Comparison of ENCODE assay signal across 8 mouse cellular contexts in the genomic region with DNA sequence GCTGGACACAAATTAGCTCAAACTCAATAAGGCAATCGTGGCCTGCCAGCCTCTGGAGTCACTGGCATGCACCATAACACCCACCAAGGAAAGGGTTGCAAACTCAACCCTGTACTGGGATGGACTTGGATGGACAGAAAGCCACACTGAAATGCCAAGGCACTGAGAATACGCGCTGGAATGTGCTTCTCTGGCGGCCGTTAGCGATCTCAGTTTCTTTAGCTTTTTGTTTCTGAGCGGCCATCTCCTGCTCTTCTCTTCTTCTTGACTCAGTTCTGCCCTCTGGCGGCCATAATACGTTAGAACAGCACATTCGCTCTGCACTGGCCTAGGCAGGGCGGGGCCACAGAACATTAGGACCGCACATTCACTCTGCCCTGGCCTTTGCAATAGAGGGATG. TPM values are rescaled to one million over a fixed set of nuclear protein-coding genes. Genes with fewer than 3 reads are reported as not detected.
DNase-seq lines count a peak whose midpoint lies in the region; ATAC-seq and TF ChIP-seq lines count a peak whose summit lies in the region.

No protein-coding gene starts in this region.

- ATAC-seq in CD4-positive, CD25-positive, alpha-beta regulatory T cell, adult 4 months, result peak; percentile 48
- 0 out of 2 replicates have a peak, but pooled peaks have one; percentile 50 for ATAC-seq in heart, embryonic 15.5 days (replicated peaks; ENCODE audit: insufficient number of reproducible peaks, insufficient read depth, low FRiP score, low read depth)
- ATAC-seq in liver, embryonic 13.5 days (ENCODE audit: low read depth), result peak; percentile 11; the same call in 1 of the 2 replicates
- ATAC-seq in neural tube, embryonic 12.5 days (ENCODE audit: low FRiP score, low read depth), result no peak; the same call in 1 of the 2 replicates
- peak; percentile 58 for ATAC-seq in stomach, postnatal 0 days (ENCODE audit: low FRiP score, low TSS enrichment)

- WGBS in forebrain, embryonic 10.5 days, result 9% methylated on average over 12 of the region's 12 CpGs
- WGBS in heart, embryonic 15.5 days, result 11% methylated on average over 12 of the region's 12 CpGs
- WGBS in liver, embryonic 13.5 days (ENCODE audit: insufficient replicate concordance), result 10% methylated on average over 12 of the region's 12 CpGs
- WGBS in neural tube, embryonic 12.5 days, result 11% methylated on average over 12 of the region's 12 CpGs
- WGBS in stomach, postnatal 0 days, result 9% methylated on average over 12 of the region's 12 CpGs

- no peaks in the 10 kb centered on the region for H3K36me3 ChIP-seq in forebrain, embryonic 10.5 days (replicated peaks)
- H3K36me3 ChIP-seq in heart, embryonic 15.5 days, result no peaks in the 10 kb centered on the region
- no peaks in the 10 kb centered on the region for H3K36me3 ChIP-seq in liver, embryonic 13.5 days
- H3K36me3 ChIP-seq in neural tube, embryonic 12.5 days, result no peaks in the 10 kb centered on the region
- H3K36me3 ChIP-seq in stomach, postnatal 0 days (ENCODE audit: control insufficient read depth, insufficient read depth, low read length), result no peaks in the 10 kb centered on the region

- H3K4me3 ChIP-seq in forebrain, embryonic 10.5 days, result peak overlapping the region; percentile 20; the same call in 1 of the 2 replicates
- no peak overlapping the region for H3K4me3 ChIP-seq in heart, embryonic 15.5 days
- H3K4me3 ChIP-seq in liver, embryonic 13.5 days (replicated peaks), result no peak overlapping the region
- no peak overlapping the region for H3K4me3 ChIP-seq in neural tube, embryonic 12.5 days
- no peak overlapping the region for H3K4me3 ChIP-seq in stomach, postnatal 0 days (ENCODE audit: low read depth, low read length)

- H3K4me1 ChIP-seq in forebrain, embryonic 10.5 days, result peaks cover 18% of the 10 kb centered on the region
- H3K4me1 ChIP-seq in heart, embryonic 15.5 days (replicated peaks), result peaks cover 15% of the 10 kb centered on the region
- H3K4me1 ChIP-seq in liver, embryonic 13.5 days (replicated peaks), result peaks cover 76% of the 10 kb centered on the region
- H3K4me1 ChIP-seq in neural tube, embryonic 12.5 days, result 0 out of 2 replicates have a peak, but pooled peaks cover 7% of the 10 kb centered on the region
- no peaks in the 10 kb centered on the region for H3K4me1 ChIP-seq in stomach, postnatal 0 days (replicated peaks; ENCODE audit: control insufficient read depth, insufficient read depth)

- no peak for TF ChIP-seq EP300 in stomach, postnatal 0 days (optimal IDR thresholded peaks at IDR 0.05)

- TF ChIP-seq CTCF in stomach, postnatal 0 days (IDR thresholded peaks at IDR 0.05; ENCODE audit: low read depth), result peak; percentile 95

- H3K9me3 ChIP-seq in forebrain, embryonic 10.5 days, result no peaks in the 10 kb centered on the region
- H3K9me3 ChIP-seq in heart, embryonic 15.5 days (replicated peaks), result no peaks in the 10 kb centered on the region
- no peaks in the 10 kb centered on the region for H3K9me3 ChIP-seq in liver, embryonic 13.5 days (replicated peaks)
- no peaks in the 10 kb centered on the region for H3K9me3 ChIP-seq in neural tube, embryonic 12.5 days
- H3K9me3 ChIP-seq in stomach, postnatal 0 days (ENCODE audit: control insufficient read depth, low read length), result no peaks in the 10 kb centered on the region

- peak overlapping the region; percentile 42 for H3K4me2 ChIP-seq in heart, embryonic 15.5 days
- H3K4me2 ChIP-seq in liver, embryonic 13.5 days, result peak overlapping the region; percentile 35; the same call in 1 of the 2 replicates
- H3K4me2 ChIP-seq in neural tube, embryonic 12.5 days (replicated peaks), result 0 out of 2 replicates have a peak overlapping the region, but pooled peaks have one; percentile 18
- peak overlapping the region; percentile 19; the same call in 1 of the 2 replicates for H3K4me2 ChIP-seq in stomach, postnatal 0 days (replicated peaks; ENCODE audit: low read depth)

- H3K27me3 ChIP-seq in forebrain, embryonic 10.5 days (ENCODE audit: poor library complexity, severe bottlenecking), result peaks cover 24% of the 10 kb centered on the region
- H3K27me3 ChIP-seq in heart, embryonic 15.5 days, result 0 out of 2 replicates have a peak, but pooled peaks cover 2% of the 10 kb centered on the region
- peaks cover 3% of the 10 kb centered on the region; the same call in 1 of the 2 replicates for H3K27me3 ChIP-seq in liver, embryonic 13.5 days
- H3K27me3 ChIP-seq in neural tube, embryonic 12.5 days (replicated peaks), result no peaks in the 10 kb centered on the region
- H3K27me3 ChIP-seq in stomach, postnatal 0 days (ENCODE audit: control insufficient read depth, insufficient read depth, low read length), result no peaks in the 10 kb centered on the region

- peak overlapping the region; percentile 66; the same call in 1 of the 2 replicates for H3K27ac ChIP-seq in forebrain, embryonic 10.5 days
- H3K27ac ChIP-seq in heart, embryonic 15.5 days, result no peak overlapping the region
- no peak overlapping the region for H3K27ac ChIP-seq in liver, embryonic 13.5 days
- no peak overlapping the region for H3K27ac ChIP-seq in neural tube, embryonic 12.5 days
- H3K27ac ChIP-seq in stomach, postnatal 0 days (replicated peaks), result no peak overlapping the region

- DNase-seq in c-Kit-negative CD71-positive TER-119-positive erythroid progenitor cells, embryonic 14.5 days (ENCODE audit: low read depth, low spot score), result peak; percentile 88
- DNase-seq in forebrain, embryonic 10.5 days (ENCODE audit: extremely low spot score, low spot score), result peak; percentile 80
- peak; percentile 88 for DNase-seq in kidney, postnatal 14 days
- DNase-seq in liver, embryonic 13.5 days, result peak; percentile 73
- peak; percentile 77 for DNase-seq in stomach, postnatal 0 days (ENCODE audit: low spot score)

- H3K9ac ChIP-seq in heart, embryonic 15.5 days, result no peak overlapping the region
- peak overlapping the region; percentile 46; the same call in 1 of the 2 replicates for H3K9ac ChIP-seq in liver, embryonic 13.5 days
- H3K9ac ChIP-seq in neural tube, embryonic 12.5 days, result no peak overlapping the region
- H3K9ac ChIP-seq in stomach, postnatal 0 days (ENCODE audit: low read length), result no peak overlapping the region

RNA-seq across cellular contexts. Expression of gene Ddr1, which starts 33.3 kb away (rescaled TPM):
- under 1 TPM; 0.65 TPM for polyA plus RNA-seq in CD4-positive, CD25-positive, alpha-beta regulatory T cell, adult 4 months (2017; shearing (Covaris generic))
- 105 and 112 TPM in 2 replicates for polyA plus RNA-seq in forebrain, embryonic 10.5 days (2016; fragmentation: Nextera tagmentation; extraction: Ambion mirVana)
- 109 and 125 TPM in 2 replicates for polyA plus RNA-seq in heart, embryonic 15.5 days (2015; fragmentation: Nextera tagmentation; extraction: Ambion mirVana)
- 2.9 and 3.7 TPM in 2 replicates for polyA plus RNA-seq in liver, embryonic 13.5 days (2015; fragmentation: Nextera tagmentation; extraction: Ambion mirVana)
- 170 and 172 TPM in 2 replicates for polyA plus RNA-seq in neural tube, embryonic 12.5 days (2016; fragmentation: Nextera tagmentation; extraction: Ambion mirVana)
- polyA plus RNA-seq in stomach, postnatal 0 days (2015; fragmentation: Nextera tagmentation; extraction: Ambion mirVana), result 50.8 TPM in 2 replicates

Comparison
In these comparisons a context has a peak if more than half of its experiments do, and no peak if none do; other contexts are left out.
1. RNA of gene Ddr1, which starts 33.3 kb away (polyA plus RNA-seq): 170 to 172 TPM in neural tube, embryonic 12.5 days, 105 to 112 TPM in forebrain, embryonic 10.5 days, 109 to 125 TPM in heart, embryonic 15.5 days and 50.8 TPM in stomach, postnatal 0 days; 2.9 to 3.7 TPM in liver, embryonic 13.5 days and 0.65 TPM in CD4-positive, CD25-positive, alpha-beta regulatory T cell, adult 4 months; every median in the first group is over 10 times any median in the second.
2. Peak in every context shown above with its lines, with median percentiles within 50 percentile points of each other: DNase-seq and H3K4me2 ChIP-seq.